Mouse (Mus musculus) right cerebral cortex, adult 2 months (tissue): ENCODE measurements at regions not wholly inside any gene's neighbourhood (a gene's known extent, or its start where the extent isn't known, plus 50 kb on each side); places are given as distances from the start of the nearest gene placed in this dataset.

Experiments
- DNase-seq, 2 experiments: peaks; one replicate each; pipeline ENCODE4 v3.0.0; 2021 to 2022; ENCODE audit warnings: low spot score in 2 of 2

DNA sequence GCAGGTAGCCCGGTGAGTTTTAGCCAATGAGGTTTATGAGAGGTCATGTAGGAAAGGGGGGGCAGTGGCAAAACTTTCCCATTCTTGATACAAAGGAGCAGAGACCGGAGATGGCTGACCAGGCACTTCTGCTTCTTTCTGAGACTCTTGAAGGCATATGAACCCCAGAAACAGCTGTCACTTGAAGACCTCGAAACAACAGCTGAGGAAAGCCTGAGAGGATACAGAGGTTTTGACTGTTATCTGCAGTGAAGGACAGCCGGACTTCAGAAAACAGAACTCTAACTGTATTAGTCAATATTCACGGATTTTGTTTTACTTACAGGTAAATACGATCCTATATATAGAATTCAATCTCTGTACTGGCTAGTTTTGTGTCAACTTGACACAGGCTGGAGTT is 50.0 kb upstream of the Tiparp start:
- DNase-seq = no peak

DNA sequence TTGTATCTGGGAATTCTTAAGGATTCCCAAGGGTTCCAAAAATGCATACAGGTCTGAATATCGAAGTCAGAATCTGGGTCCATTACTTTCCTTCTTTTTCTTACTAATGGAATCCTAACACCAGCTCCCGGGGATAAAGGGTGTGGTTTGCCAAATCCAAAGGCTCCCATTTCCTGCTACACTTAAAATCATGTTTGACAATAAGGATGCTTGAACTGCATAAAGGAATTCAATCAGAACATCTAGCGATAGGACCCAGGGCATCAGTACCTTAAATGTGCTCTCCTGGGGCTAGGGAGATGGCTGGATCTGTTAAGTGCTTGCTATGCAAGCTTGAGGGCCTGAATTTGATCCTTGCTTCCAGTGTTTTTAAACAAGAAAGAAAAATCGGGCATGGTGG is 51.1 kb upstream of the Tiparp start:
- no peak for DNase-seq

DNA sequence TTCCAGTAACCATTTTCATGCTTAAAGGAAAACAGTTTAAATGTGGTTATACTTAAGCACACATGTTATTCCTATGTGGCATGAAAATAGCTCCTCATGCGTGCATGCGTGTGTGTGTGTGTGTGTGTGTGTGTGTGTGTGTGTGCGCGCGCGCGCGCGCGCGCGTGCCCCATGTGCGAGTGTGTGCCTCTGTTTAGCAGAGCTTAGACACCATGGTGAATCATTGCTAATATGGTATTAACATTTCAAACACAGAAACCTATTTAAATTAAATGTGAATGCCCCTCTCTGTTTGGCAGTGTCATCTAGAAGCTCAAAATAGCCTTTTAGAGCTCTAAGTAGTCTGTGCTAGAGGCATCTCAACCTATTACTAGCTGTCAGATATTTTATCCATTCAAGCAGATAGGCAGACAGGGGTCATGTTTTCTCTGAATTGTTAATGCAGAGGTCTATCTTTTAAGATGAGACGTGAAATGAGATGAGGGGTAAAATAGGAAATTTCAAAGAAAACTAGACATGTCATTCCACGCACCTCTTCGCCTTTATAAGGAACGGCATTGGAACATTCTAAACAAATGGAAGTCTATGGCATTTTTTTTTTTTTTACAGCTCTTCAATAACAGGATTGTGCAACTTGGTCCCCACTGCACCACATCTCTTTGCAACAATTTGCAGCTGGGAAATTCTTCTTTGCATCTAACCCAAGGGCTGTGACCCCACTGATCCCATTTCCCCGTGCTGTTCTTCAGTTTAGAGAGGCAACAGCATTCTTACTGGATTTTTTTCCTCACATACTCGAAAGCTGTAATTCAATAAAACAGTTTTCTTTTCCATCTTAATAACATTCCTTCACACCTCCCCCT is 51.9 kb upstream of the Tiparp start:
- DNase-seq = no peak

DNA sequence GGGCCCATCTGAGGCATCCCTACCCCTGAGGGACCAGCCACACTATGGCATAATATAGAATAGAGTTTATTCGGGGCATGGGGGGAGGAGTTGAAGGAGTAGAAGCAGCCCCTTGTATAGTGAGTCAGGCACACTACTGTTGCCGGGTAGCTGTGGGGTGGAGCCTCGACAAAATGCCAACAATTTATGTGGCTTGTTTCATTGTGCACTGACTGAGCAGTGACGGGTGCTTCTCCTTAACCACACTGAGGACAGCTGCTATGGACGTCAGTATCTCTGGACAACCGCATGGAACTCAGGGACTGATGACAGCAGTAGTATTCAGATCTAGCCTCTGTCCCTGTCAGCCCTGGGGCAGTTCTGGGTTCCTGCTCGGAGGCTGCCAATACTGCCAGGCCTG is 53.6 kb upstream of the Tiparp start:
- DNase-seq = no peak

DNA sequence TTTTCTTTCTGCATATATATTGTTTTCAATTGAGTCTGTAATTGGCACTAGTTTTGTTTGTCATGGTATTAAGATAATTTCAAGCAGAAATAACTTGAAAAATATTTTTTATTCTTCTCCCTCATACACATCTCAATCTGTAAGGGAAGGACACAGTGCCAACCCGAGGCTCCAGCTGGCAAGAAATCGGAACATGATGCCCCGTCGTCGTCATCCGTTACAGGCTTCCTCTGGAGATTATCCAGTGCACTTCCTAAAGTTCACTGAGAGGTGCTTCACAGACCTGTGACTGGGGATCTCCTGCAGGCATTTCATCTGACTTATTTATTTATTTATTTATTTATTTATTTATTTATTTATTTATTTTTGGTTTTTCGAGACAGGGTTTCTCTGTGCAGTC is 56.4 kb upstream of the Tiparp start:
- DNase-seq = no peak

DNA sequence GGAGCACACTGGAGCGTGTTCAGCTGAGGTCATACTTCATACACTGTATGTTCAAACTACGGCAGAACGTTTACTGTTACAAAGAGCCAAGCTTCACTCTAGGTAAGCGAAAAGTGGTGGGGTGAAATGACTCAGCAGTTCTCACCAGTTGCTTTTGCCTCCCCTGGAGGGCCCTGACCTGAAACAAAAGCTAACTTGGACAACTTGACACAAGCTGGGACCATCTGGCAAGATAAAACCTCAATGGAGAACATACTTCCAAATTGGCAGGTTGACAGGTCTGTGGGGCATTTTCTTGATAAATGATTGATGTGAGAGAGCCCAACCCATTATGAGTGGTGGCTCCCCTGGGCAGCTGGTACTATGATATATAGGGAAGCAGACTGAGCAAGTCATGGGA is 59.0 kb upstream of the Tiparp start:
- DNase-seq = no peak

DNA sequence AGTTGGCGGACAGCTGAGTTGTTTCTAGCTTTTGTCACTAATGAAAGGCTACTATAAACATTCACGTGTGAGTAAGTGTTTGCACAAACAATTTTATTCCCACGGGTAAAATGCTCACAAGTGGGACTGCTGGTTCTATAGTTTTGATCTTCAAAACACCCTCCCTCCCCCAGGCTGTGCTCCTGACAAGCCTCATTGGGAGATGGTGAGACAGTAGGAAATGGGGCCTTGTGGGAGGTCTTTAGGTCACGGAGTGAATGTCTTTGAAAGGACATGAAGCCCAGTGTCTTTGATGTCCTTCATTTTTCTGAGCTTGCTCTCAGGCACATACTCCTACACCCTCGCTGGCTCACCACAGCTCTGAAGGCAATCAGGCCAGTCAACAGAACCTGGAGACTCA is 63.4 kb upstream of the Tiparp start:
- DNase-seq = no peak

DNA sequence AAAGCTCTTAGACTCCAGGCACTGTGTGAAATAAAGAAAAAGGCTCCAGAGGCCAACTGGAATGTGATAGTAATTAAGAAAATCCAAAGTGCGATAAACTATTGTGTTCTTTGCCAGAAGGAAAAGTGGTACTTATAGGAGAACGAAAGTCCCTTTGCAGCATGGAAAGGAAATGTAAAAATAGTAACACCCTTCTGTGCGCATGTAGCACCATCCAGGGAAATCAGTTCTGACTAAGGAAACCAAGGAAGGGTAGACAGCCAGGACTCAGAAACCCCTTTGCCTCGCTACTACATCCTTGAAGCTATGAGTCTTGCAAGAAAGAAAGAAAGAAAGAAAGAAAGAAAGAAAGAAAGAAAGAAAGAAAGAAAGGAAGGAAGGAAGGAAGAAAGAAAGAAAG is 67.3 kb upstream of the Tiparp start:
- DNase-seq = no peak

DNA sequence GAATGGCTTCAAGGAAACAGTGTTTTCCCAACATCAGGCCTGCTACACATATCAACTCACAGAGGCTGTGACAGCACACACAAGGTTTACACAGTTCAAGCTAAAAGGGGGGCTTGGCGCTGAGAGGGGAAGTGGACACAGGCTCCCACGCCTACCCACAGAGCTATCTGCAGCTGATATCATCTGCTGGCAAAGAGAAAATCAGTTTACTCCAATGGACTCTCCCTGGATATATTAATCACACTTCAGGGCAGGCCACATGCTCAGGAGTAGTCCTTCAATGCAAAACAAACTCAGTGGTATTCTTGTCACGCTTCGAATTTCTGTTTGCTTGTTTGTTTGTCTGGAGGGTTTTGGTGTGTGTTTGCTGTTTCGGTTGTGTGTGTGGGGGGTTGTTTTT is 67.3 kb upstream of the Ssr3 start:
- no peak for DNase-seq

DNA sequence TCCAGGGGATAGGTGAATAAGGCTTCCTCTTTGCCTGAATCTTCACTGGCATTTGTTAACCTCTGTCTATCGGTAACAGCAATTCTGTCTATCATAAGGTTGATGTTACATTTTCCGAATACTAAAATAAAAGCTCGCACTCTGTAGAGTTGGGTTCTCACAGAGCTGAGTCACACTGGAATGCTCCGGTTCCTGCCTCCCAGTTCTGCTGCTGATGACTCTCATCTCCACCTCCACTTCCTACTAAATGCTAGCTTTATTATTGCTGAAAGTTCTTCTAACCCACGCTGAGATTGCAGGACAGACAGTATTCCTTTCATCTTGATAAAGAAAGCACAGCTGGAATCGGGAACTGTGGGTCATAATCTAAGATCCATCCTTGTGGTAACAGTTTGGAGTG is 65.5 kb upstream of the Ssr3 start:
- peak in 1 of 2 experiments; percentile 29 for DNase-seq

DNA sequence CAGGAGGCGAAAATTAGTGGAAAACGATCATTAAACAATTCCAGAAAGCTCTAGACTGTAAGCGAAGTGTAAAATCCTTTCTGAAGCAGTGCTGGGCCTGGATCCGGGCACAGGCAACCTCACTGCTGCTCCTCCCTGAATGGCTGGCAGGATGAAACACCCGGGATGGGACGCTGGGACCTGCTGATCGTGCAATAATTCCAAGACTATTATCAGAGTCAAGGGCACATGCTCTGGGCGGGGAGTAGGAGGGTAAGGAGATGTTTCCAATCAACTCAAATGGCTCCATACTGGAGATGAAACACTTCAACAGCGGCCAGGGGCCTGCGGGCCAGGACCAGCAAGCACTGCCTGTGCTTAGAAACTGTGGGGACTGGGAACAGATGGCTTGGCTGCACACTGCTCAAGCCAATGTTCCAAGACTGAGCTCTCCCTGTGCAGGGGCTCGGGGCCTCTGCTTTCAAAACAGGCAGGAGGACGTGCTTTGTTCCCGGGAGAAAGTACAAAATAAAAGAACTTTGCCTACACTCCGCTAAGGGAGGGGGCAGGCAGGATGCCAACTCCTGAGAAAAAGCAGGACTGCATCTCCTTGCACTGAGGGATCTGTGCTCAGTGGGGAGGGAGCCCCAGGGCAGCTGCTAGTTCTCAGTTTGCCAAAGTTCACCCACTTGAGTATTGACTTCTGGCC is 63.3 kb upstream of the Ssr3 start:
- DNase-seq = peak; percentile 51 to 63

DNA sequence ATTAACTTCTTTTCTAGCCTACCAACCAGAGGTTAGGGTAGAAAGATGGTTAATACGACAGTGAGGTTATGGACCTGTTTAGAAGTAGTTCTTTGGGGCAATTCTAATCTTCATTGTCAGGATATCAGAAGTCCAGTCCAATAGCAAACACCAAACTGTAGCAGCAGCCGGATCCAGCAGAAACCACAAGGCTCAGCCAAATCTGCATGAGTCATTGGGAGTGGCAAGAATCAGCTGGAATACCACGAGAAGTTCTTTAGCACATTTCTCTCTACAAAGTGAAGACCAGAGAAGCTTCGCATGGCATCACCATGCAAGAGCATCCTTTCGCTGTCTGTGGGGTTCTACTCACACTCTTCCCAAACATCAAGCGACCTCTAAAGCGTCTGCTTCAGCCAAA is 61.9 kb upstream of the Ssr3 start:
- no peak for DNase-seq

DNA sequence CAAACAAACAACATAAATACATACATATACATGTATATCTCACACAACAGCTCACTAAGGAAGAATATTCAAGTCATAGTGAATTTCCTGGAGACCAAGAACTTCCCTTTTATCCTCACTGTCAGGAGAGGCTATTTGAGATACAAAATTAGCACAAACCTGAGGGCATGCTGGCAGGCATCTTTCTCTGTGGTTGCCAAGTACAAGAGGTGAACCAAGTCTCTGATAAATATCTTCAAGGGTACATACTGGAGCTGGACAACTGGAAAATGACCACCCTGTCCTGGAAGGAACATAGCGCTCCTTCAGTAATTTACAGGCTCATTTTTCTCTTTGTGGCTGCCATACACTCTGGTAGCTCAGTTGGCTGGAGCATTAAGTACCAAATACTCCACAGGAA is 56.8 kb upstream of the Ssr3 start:
- DNase-seq = no peak

DNA sequence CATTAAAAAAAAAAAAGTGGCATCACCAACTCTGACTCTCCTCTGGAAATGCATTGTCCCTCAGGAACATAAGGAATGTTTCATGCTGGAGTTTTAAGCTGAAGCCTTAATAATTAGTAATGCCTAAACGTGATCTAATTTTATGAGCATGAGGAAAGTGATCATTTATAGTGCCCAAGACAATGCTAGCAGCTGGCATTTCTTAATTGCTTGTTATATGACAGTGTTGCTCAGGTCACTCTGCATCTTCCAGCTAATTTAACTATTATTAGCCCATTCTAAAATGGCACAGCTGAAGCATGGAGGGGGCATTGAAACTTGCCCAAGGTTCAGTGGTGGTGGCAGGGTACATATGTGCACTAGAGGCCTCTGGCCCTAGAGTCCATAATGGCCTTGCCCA is 51.3 kb upstream of the Ssr3 start:
- no peak for DNase-seq

DNA sequence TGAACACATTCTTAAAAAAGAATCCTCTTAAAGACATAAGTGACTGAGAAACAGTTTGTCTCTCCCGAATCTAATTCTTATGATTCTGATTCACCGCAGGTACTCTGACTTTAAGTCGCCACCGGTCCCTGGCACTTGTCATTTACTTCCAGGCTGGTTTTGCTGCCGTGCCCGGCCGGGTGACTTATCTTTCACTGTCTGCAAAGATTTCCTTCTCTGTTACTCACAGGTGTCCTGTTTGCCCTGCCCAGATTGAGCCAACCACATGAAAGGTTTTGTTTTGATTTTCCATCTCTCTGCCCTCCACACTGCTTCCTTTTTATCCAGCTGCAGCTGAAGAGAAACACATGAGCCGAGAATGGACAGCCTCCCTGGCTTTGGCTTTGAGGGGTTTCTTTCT is 50.5 kb upstream of the Ssr3 start:
- no peak for DNase-seq

DNA sequence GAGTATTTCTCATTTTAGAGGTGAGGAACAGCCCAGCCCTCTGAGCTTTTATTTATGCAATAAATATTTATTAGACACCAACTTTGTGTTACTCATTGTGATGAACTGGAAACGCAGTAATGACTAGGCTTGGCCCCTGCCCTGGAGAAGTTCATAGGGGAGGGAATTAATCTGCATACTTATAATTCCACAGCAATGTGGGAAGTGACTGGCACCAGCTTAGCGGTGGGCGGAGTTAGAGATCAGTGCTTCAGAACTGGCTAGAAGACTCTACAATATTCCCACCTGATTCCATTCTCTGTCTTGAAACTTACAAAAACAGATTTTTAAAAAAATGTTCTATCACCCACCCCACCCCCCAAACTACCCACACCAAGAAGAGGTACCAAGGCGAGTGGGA is 49.8 kb upstream of the Ssr3 start:
- no peak for DNase-seq
